In the genomic region with DNA sequence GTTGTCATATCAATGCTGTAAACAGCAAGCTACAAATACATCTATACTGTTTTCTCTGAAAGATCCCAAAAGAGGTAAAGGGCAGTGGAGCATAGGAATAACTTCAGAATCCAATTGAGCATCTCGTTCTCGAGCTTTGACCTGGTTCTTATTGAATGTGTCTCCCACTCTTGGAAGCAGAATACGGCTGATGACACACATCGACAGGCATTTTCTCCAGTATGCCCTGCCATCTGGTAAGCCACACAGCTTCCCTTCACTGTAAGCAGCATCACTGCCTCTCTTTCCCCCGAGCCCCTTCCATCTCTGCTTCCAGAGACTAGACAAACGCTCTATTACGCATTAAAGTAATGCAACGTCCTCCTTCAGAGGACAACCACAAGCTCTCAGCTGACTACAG, we compare ENCODE assay signal across 21 mouse cellular contexts.
DNase-seq lines count a peak whose midpoint lies in the region; ATAC-seq and TF ChIP-seq lines count a peak whose summit lies in the region.
"Had no signal": no experiment of that assay in that cellular context is flagged by ENCODE, and none has a peak within 500 bp of the region (broad histone marks: within the 10 kb centered on the region; RNA-seq: fewer than 3 reads in every experiment).

No protein-coding gene starts in this region.

- H3K9me3 ChIP-seq in hindbrain, embryonic 13.5 days = no peaks in the 10 kb centered on the region
- no peaks in the 10 kb centered on the region for H3K9me3 ChIP-seq in hindbrain, embryonic 14.5 days (ENCODE audit: control insufficient read depth, low read length)
- H3K9me3 ChIP-seq in forebrain, postnatal 0 days (ENCODE audit: low read length) = no peaks in the 10 kb centered on the region
- H3K9me3 ChIP-seq: embryonic facial prominence, embryonic 15.5 days; limb, embryonic 13.5 days; neural tube, embryonic 12.5 days had no signal

- TF ChIP-seq CTCF in cerebellum, adult 2 months (IDR thresholded peaks at IDR 0.05; ENCODE audit: borderline replicate concordance, insufficient read depth, low read depth, low read length) = no peak
- TF ChIP-seq CTCF in left cerebral cortex, adult 2 months (IDR thresholded peaks at IDR 0.05) = no peak
- TF ChIP-seq CTCF in forebrain, postnatal 0 days (IDR thresholded peaks at IDR 0.05; ENCODE audit: low read depth) = no peak

- H3K27me3 ChIP-seq in cerebellum, adult 2 months (ENCODE audit: control insufficient read depth, insufficient read depth, low read length) = no peaks in the 10 kb centered on the region
- no peaks in the 10 kb centered on the region for H3K27me3 ChIP-seq in hindbrain, embryonic 13.5 days
- H3K27me3 ChIP-seq in hindbrain, embryonic 14.5 days (ENCODE audit: control insufficient read depth, insufficient read depth, low read length) = no peaks in the 10 kb centered on the region
- no peaks in the 10 kb centered on the region for H3K27me3 ChIP-seq in forebrain, postnatal 0 days (ENCODE audit: insufficient read depth, low read length)
- H3K27me3 ChIP-seq: embryonic facial prominence, embryonic 15.5 days; limb, embryonic 13.5 days; neural tube, embryonic 12.5 days had no signal

- H3K9ac ChIP-seq in hindbrain, embryonic 13.5 days = no peak overlapping the region
- H3K9ac ChIP-seq in hindbrain, embryonic 14.5 days = no peak overlapping the region
- H3K9ac ChIP-seq in forebrain, postnatal 0 days = no peak overlapping the region
- H3K9ac ChIP-seq: embryonic facial prominence, embryonic 15.5 days; limb, embryonic 13.5 days; liver, embryonic 14.5 days; neural tube, embryonic 12.5 days had no signal

- peaks cover 48% of the 10 kb centered on the region for H3K36me3 ChIP-seq in hindbrain, embryonic 13.5 days
- H3K36me3 ChIP-seq in hindbrain, embryonic 14.5 days (replicated peaks; ENCODE audit: control insufficient read depth, insufficient read depth) = peaks cover 56% of the 10 kb centered on the region
- peaks cover 40% of the 10 kb centered on the region for H3K36me3 ChIP-seq in forebrain, postnatal 0 days (ENCODE audit: insufficient read depth)

- ATAC-seq in hindbrain, embryonic 13.5 days (ENCODE audit: low FRiP score) = peak; percentile 59; the same call in 1 of the 2 replicates
- ATAC-seq in hindbrain, embryonic 14.5 days (ENCODE audit: low FRiP score) = no peak
- ATAC-seq in forebrain, postnatal 0 days = peak; percentile 83
- ATAC-seq: inflammation-experienced regulatory T-cells, adult 6 months had no signal

- peak in 1 of 2 experiments; percentile 41 for DNase-seq in cerebellum, adult 2 months
- DNase-seq in cerebellum, postnatal 14 days = no peak
- DNase-seq in hindbrain, embryonic 14.5 days (ENCODE audit: low spot score) = no peak
- DNase-seq in left cerebral cortex, postnatal 25 days (ENCODE audit: low spot score in 2 of 2) = peak; percentile 17 to 43
- DNase-seq in left cerebral cortex, adult 2 months (ENCODE audit: extremely low spot score in 1 of 2, low spot score in 2 of 2) = no peak
- DNase-seq in forebrain, postnatal 0 days = peak; percentile 26
- no peak for DNase-seq in adrenal gland, postnatal 4 days (ENCODE audit: low spot score in 2 of 2)
- DNase-seq: adrenal gland, adult 2 months; cerebellum, adult 8-10 months; embryo, embryonic 11 days; gastrocnemius, postnatal 10 days; heart, adult 2 months; kidney, adult 9 months; kidney, postnatal 36 days; right cerebral cortex, postnatal 25 days had no signal

- peaks cover 17% of the 10 kb centered on the region; the same call in 1 of the 2 replicates for H3K4me1 ChIP-seq in cerebellum, adult 2 months (ENCODE audit: control insufficient read depth, insufficient read depth, low read length)
- no peaks in the 10 kb centered on the region; the same call in 1 of the 2 replicates for H3K4me1 ChIP-seq in hindbrain, embryonic 13.5 days (replicated peaks)
- H3K4me1 ChIP-seq in hindbrain, embryonic 14.5 days (replicated peaks; ENCODE audit: control insufficient read depth, insufficient read depth, low read length) = no peaks in the 10 kb centered on the region
- H3K4me1 ChIP-seq in forebrain, postnatal 0 days (ENCODE audit: insufficient read depth) = no peaks in the 10 kb centered on the region
- H3K4me1 ChIP-seq: embryonic facial prominence, embryonic 15.5 days; limb, embryonic 13.5 days; neural tube, embryonic 12.5 days had no signal

- 0 out of 2 replicates have a peak overlapping the region, but pooled peaks have one; percentile 22 for H3K27ac ChIP-seq in cerebellum, adult 2 months (ENCODE audit: insufficient read depth, low read length)
- H3K27ac ChIP-seq in hindbrain, embryonic 13.5 days = no peak overlapping the region
- H3K27ac ChIP-seq in hindbrain, embryonic 14.5 days = no peak overlapping the region
- H3K27ac ChIP-seq in left cerebral cortex, adult 2 months = no peak overlapping the region; the same call in 1 of the 2 replicates
- no peak overlapping the region; the same call in 1 of the 2 replicates for H3K27ac ChIP-seq in forebrain, postnatal 0 days (ENCODE audit: low read depth, low read length)
- H3K27ac ChIP-seq: embryonic facial prominence, embryonic 15.5 days; heart, adult 2 months; limb, embryonic 13.5 days; liver, embryonic 14.5 days; neural tube, embryonic 12.5 days had no signal

- H3K4me3 ChIP-seq in cerebellum, adult 2 months (replicated peaks; ENCODE audit: insufficient read depth, low read depth, low read length) = no peak overlapping the region
- no peak overlapping the region for H3K4me3 ChIP-seq in hindbrain, embryonic 13.5 days
- no peak overlapping the region for H3K4me3 ChIP-seq in hindbrain, embryonic 14.5 days (replicated peaks; ENCODE audit: low read length)
- no peak overlapping the region for H3K4me3 ChIP-seq in left cerebral cortex, adult 2 months
- no peak overlapping the region for H3K4me3 ChIP-seq in forebrain, postnatal 0 days (ENCODE audit: low read depth, low read length)
- H3K4me3 ChIP-seq: embryonic facial prominence, embryonic 15.5 days; heart, adult 2 months; limb, embryonic 13.5 days; neural tube, embryonic 12.5 days had no signal

- no peak overlapping the region for H3K4me2 ChIP-seq in hindbrain, embryonic 13.5 days
- H3K4me2 ChIP-seq in hindbrain, embryonic 14.5 days (replicated peaks) = no peak overlapping the region
- no peak overlapping the region for H3K4me2 ChIP-seq in forebrain, postnatal 0 days (ENCODE audit: low read depth)
- H3K4me2 ChIP-seq: embryonic facial prominence, embryonic 15.5 days; limb, embryonic 13.5 days; neural tube, embryonic 12.5 days had no signal

- 16% methylated on average over 8 of the region's 8 CpGs for WGBS in cerebellum, adult 2 months
- WGBS in hindbrain, embryonic 13.5 days = 76% methylated on average over 8 of the region's 8 CpGs
- WGBS in hindbrain, embryonic 14.5 days = 77% methylated on average over 8 of the region's 8 CpGs
- WGBS in forebrain, postnatal 0 days = 55% methylated on average over 8 of the region's 8 CpGs

- intact Hi-C loops in left cerebral cortex, postnatal 25 days (cut with DNase I) = no loop called here
- intact Hi-C loops in left cerebral cortex, adult 2 months (cut with DNase I) = no loop called here

- no peak for TF ChIP-seq POLR2A in cerebellum, adult 2 months (IDR thresholded peaks at IDR 0.05; ENCODE audit: borderline replicate concordance, insufficient read depth, low read length)

Comparison
In these comparisons a context has a peak if more than half of its experiments do, and no peak if none do; other contexts are left out.
1. DNase-seq: peak in left cerebral cortex, postnatal 25 days (2 of 2) and forebrain, postnatal 0 days (single experiment); none in cerebellum, postnatal 14 days (0 of 2), hindbrain, embryonic 14.5 days (single experiment), left cerebral cortex, adult 2 months (0 of 2) and adrenal gland, postnatal 4 days (0 of 2).